Mouse (Mus musculus) midbrain, embryonic 15.5 days (tissue): ENCODE data around the gene Nxpe2. TPM values are rescaled to one million over a fixed set of nuclear protein-coding genes. Genes with fewer than 3 reads are reported as not detected.
"Not testable (repeated sequence)": the region's sequence is repeated elsewhere in the genome, so short reads cannot be mapped to it uniquely, and the experiment has no call there.

Source experiments
- ATAC-seq: fragments of 200-750 bp; cut with Nextera tagmentation; replicated peaks from 2 replicates; pipeline ENCODE4 v1.8.0; 2017; ENCODE audit warnings: moderate TSS enrichment
- H3K27ac ChIP-seq: fragments of 300-500 bp; sonication (generic); 2 replicates; pipeline ENCODE4 v1.5.1; 2015; ENCODE audit warnings: mild to moderate bottlenecking, inconsistent platforms
- H3K27me3 ChIP-seq: fragments of 300-500 bp; sonication (generic); replicated peaks from 2 replicates; pipeline ENCODE4 v1.6.1; 2015; ENCODE audit warnings: inconsistent platforms
- H3K36me3 ChIP-seq: fragments of 300-500 bp; sonication (generic); replicated peaks from 2 replicates; pipeline ENCODE4 v1.6.1; 2015; ENCODE audit warnings: inconsistent platforms
- H3K4me1 ChIP-seq: fragments of 300-500 bp; sonication (generic); 2 replicates; pipeline ENCODE4 v1.6.1; 2015; ENCODE audit warnings: inconsistent platforms
- H3K4me2 ChIP-seq: fragments of 300-500 bp; sonication (generic); 2 replicates; pipeline ENCODE4 v1.6.1; 2015; ENCODE audit warnings: inconsistent platforms, mild to moderate bottlenecking, moderate library complexity
- H3K4me3 ChIP-seq: fragments of 300-500 bp; sonication (generic); 2 replicates; pipeline ENCODE4 v1.5.1; 2015; ENCODE audit warnings: mild to moderate bottlenecking, inconsistent platforms
- H3K9ac ChIP-seq: fragments of 300-500 bp; sonication (generic); 2 replicates; pipeline ENCODE4 v1.6.1; 2015; ENCODE audit warnings: mild to moderate bottlenecking, inconsistent platforms
- H3K9me3 ChIP-seq: fragments of 300-500 bp; sonication (generic); 2 replicates; pipeline ENCODE4 v1.6.1; 2016; ENCODE audit warnings: inconsistent platforms
- WGBS: fragments of 180-500 bp; shearing (Covaris S2); methylation state at CpG from one replicate; pipeline ENCODE4 v1.1.7; 2015; ENCODE audit warnings: mixed read lengths; 5-methylcytosine and 5-hydroxymethylcytosine counted together
- polyA plus RNA-seq: library from polyadenylated mRNA; unstranded; fragments of >200 nt; fragmentation: Nextera tagmentation; extraction: Ambion mirVana; gene quantifications from 2 replicates; pipeline ENCODE4 v1.2.1, GENCODE M21; 2015

Nxpe2 gene
- polyA plus RNA-seq, 1 experiment from 2014 or later = 0.54 TPM

- H3K9me3 ChIP-seq = no peaks in the 10 kb centered on the region
- H3K36me3 ChIP-seq = no peaks in the 10 kb centered on the region
- no peak overlapping the region for H3K4me3 ChIP-seq
- H3K27me3 ChIP-seq = no peaks in the 10 kb centered on the region
- no peak overlapping the region for H3K27ac ChIP-seq
- no peaks in the 10 kb centered on the region for H3K4me1 ChIP-seq
- H3K9ac ChIP-seq = no peak overlapping the region
- ATAC-seq = no peak
- WGBS = 85% methylated on average over 9 of the region's 9 CpGs
- no peak overlapping the region for H3K4me2 ChIP-seq
Observed at GRCm38 (mm10) chr9:48345456-48345855, 7.8 kb downstream of the Nxpe2 start.

DNA sequence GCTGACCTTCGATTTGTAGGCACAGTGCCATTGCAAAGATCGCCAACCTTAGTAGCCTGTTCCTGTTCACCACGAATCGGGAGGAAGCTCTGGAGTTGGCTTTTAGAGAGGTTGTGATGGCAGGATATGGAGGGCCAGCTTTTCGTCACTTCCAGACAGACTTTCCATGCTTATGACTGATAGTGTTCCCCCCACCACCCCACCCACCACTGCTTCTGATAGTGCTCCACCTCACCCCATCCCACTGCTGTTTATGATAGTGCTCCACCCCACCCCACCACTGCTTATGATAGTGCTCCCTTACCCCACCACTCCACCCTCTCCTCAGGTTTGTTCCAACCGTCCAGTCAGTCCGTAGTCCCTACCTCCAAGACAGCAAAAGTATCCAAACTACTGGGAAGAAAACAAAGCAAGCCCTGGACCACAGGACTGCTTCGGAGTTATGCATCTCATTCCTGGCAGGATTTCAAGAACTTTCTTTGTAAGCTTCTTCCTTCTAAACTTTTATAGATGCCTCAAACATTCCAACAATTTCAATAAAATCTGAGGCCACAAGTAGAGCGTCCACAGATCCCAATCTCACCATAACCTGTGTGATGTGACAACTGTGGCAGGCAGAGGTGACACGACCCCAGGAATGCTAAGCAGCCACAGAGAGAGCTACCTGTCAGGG, 12.4 kb downstream of the Nxpe2 start:
- no peak overlapping the region for H3K9ac ChIP-seq
- ATAC-seq = no peak
- H3K27me3 ChIP-seq = no peaks in the 10 kb centered on the region
- no peak overlapping the region for H3K27ac ChIP-seq
- no peaks in the 10 kb centered on the region for H3K9me3 ChIP-seq
- WGBS = 89% methylated on average over 10 of the region's 10 CpGs
- H3K4me1 ChIP-seq = no peaks in the 10 kb centered on the region
- no peak overlapping the region for H3K4me3 ChIP-seq
- H3K4me2 ChIP-seq = no peak overlapping the region
- no peaks in the 10 kb centered on the region for H3K36me3 ChIP-seq

- Histone ChIP-seq H3K36me3 (no peaks in the 10 kb centered on the region), H3K27me3 (no peaks in the 10 kb centered on the region), H3K4me2 (no peak overlapping the region), H3K27ac (no peak overlapping the region), H3K9ac (no peak overlapping the region), H3K4me1 (no peaks in the 10 kb centered on the region), H3K9me3 (no peaks in the 10 kb centered on the region), H3K4me3 (no peak overlapping the region)
- ATAC-seq = no peak
- WGBS = 35% methylated on average over 5 of the region's 5 CpGs
Observed at GRCm38 (mm10) chr9:48339563-48339962, 13.7 kb downstream of the Nxpe2 start.

- ATAC-seq = no peak
- H3K27ac ChIP-seq = no peak overlapping the region
- no peaks in the 10 kb centered on the region for H3K36me3 ChIP-seq
- no peak overlapping the region for H3K9ac ChIP-seq
- H3K9me3 ChIP-seq = no peaks in the 10 kb centered on the region
- no peaks in the 10 kb centered on the region for H3K4me1 ChIP-seq
- no peak overlapping the region for H3K4me3 ChIP-seq
- H3K27me3 ChIP-seq = no peaks in the 10 kb centered on the region
- H3K4me2 ChIP-seq = no peak overlapping the region
- WGBS = 76% methylated on average over 4 of the region's 4 CpGs
Observed at GRCm38 (mm10) chr9:48338783-48339455, 14.3 kb downstream of the Nxpe2 start.

DNA sequence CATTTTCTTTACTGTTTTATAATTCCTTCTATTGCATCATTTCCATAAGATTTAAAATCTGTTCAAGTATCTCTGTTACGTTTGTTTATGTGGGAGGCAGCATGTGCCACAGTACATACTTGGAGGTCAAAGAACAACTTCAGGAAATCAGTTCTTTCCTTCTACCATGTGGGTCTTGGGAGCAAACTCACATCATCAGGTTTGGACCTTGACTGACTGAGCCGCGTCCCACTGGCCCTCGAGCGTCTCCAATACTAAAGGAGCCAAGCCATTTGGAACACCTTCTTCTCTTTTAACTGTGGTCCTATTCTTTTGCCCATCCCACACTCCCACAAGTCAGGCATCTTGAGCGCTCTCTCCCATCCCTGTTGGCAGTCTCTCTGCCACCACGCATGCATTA, 23.7 kb downstream of the Nxpe2 start:
- Histone ChIP-seq H3K36me3 (no peaks in the 10 kb centered on the region), H3K9ac (no peak overlapping the region), H3K27ac (no peak overlapping the region), H3K9me3 (no peaks in the 10 kb centered on the region), H3K4me1 (no peaks in the 10 kb centered on the region), H3K4me3 (no peak overlapping the region), H3K27me3 (no peaks in the 10 kb centered on the region), H3K4me2 (no peak overlapping the region)
- 88% methylated on average over 7 of the region's 7 CpGs for WGBS
- no peak for ATAC-seq

DNA sequence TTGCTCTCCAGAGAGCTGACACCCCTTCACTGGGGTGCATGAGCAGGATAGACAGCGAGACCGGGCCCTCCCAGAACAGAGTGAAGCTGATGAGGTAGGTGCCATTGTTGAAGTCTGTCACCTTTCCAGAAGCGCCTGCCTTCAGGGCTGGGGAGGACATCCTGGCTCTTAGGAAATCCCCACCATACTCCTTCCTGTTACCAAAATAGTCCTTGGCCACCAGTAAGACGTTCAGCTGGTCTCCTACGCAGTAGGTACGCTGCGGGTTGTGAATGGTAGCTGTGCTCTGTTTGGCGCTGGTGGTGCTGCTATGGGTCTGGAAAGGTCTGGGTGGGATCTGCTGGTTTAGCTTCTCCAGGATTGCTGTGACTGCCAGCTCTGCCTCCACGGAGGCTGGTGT, 26.9 kb downstream of the Nxpe2 start:
- no peaks in the 10 kb centered on the region for H3K36me3 ChIP-seq
- ATAC-seq = no peak
- no peak overlapping the region for H3K4me3 ChIP-seq
- WGBS = 94% methylated on average over 9 of the region's 9 CpGs
- no peaks in the 10 kb centered on the region for H3K4me1 ChIP-seq
- H3K27me3 ChIP-seq = no peaks in the 10 kb centered on the region
- H3K4me2 ChIP-seq = no peak overlapping the region
- no peak overlapping the region for H3K27ac ChIP-seq
- no peak overlapping the region for H3K9ac ChIP-seq
- no peaks in the 10 kb centered on the region for H3K9me3 ChIP-seq

DNA sequence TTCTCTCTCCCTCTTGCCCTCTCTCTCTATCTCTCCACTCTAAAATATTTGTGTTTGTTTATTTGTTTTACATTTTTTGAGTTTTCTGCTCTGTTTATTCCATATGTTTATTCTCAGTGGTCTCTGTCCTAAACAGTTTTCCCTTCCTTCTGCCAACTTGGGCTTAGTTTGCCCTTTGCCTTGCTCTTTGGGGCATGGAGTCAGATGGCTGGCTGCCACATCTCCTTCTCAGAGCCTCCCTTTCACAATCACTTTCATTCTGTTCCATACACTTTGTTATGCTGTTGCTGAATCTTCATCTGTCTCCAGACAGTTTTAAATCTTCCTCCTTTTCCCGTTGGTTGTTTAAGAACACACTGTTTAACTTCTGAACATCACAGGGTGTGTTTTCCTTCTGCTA, 37.4 kb downstream of the Nxpe2 start:
- ATAC-seq = no peak
- H3K4me2 ChIP-seq = no peak overlapping the region
- H3K9me3 ChIP-seq = no peaks in the 10 kb centered on the region
- no peak overlapping the region for H3K9ac ChIP-seq
- H3K4me3 ChIP-seq = no peak overlapping the region
- 92% methylated on average over 1 of the region's 1 CpGs for WGBS
- no peaks in the 10 kb centered on the region for H3K36me3 ChIP-seq
- no peak overlapping the region for H3K27ac ChIP-seq
- no peaks in the 10 kb centered on the region for H3K27me3 ChIP-seq
- H3K4me1 ChIP-seq = no peaks in the 10 kb centered on the region

- Histone ChIP-seq H3K4me1 (no peaks in the 10 kb centered on the region), H3K4me3 (0 out of 2 replicates have a peak overlapping the region, but pooled peaks have one; percentile 0), H3K9me3 (no peaks in the 10 kb centered on the region), H3K27me3 (no peaks in the 10 kb centered on the region), H3K4me2 (peak overlapping the region; percentile 1; the same call in 1 of the 2 replicates), H3K9ac (no peak overlapping the region), H3K36me3 (no peaks in the 10 kb centered on the region), H3K27ac (no peak overlapping the region)
- ATAC-seq = no peak
- WGBS = 5% methylated on average over 3 of the region's 3 CpGs
Observed at GRCm38 (mm10) chr9:48314194-48314593, 39.1 kb downstream of the Nxpe2 start.

- H3K4me1 ChIP-seq = no peaks in the 10 kb centered on the region
- H3K4me3 ChIP-seq = no peak overlapping the region
- no peaks in the 10 kb centered on the region for H3K36me3 ChIP-seq
- no peaks in the 10 kb centered on the region for H3K27me3 ChIP-seq
- WGBS = 86% methylated on average over 5 of the region's 5 CpGs
- H3K9ac ChIP-seq = no peak overlapping the region
- H3K9me3 ChIP-seq = no peaks in the 10 kb centered on the region
- ATAC-seq = no peak
- H3K27ac ChIP-seq = no peak overlapping the region
- H3K4me2 ChIP-seq = no peak overlapping the region
Observed at GRCm38 (mm10) chr9:48311241-48311640, 42.0 kb downstream of the Nxpe2 start.

DNA sequence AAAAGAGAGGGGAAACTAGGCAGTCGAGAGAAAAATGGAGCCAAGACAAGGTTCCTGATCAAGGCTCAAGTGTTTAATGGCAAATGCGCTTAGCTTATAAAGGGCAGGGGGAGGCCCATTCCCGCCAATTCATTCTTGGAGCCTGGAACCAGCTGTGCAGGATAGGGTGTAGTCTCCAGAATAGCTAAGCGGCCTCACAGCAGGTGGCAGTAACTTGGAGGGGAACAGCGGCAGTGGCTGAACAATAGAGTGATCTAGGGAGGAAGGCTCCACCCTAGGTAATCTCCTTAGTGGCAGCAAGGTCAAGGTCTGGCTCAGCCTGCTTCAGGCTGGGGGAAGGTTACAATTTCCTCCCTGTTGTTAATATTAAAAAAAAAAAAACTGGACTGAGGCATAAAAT, 49.7 kb downstream of the Nxpe2 start:
- WGBS = 14% methylated on average over 5 of the region's 5 CpGs
- not testable (repeated sequence) for H3K4me3 ChIP-seq, H3K36me3 ChIP-seq, H3K9me3 ChIP-seq, H3K9ac ChIP-seq, H3K27ac ChIP-seq, ATAC-seq, H3K4me1 ChIP-seq, H3K4me2 ChIP-seq, H3K27me3 ChIP-seq

DNA sequence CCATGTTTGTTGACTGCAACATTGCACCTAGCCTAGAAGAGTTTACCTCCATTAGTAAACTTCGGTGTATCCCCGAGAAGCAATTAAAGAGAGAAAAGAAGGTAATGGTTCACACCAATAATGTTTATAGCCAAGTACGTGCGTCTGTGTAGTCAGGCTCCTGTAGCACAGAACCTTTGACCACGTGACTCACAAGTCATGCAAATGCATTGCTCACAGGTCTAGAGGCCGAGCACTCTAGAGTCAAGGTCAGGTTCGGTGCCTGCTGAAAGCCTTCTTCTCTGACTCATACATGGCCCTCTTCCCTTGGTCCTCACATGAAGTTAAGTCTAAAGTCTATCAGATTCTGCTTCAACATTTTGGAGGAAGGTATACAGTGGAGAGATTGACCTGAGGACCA, 54.3 kb downstream of the Nxpe2 start:
- ATAC-seq = no peak
- Histone ChIP-seq H3K4me1 (no peaks in the 10 kb centered on the region), H3K27ac (no peak overlapping the region), H3K27me3 (no peaks in the 10 kb centered on the region), H3K9ac (no peak overlapping the region), H3K4me3 (no peak overlapping the region), H3K36me3 (no peaks in the 10 kb centered on the region), H3K9me3 (no peaks in the 10 kb centered on the region), H3K4me2 (no peak overlapping the region)
- 94% methylated on average over 7 of the region's 7 CpGs for WGBS

DNA sequence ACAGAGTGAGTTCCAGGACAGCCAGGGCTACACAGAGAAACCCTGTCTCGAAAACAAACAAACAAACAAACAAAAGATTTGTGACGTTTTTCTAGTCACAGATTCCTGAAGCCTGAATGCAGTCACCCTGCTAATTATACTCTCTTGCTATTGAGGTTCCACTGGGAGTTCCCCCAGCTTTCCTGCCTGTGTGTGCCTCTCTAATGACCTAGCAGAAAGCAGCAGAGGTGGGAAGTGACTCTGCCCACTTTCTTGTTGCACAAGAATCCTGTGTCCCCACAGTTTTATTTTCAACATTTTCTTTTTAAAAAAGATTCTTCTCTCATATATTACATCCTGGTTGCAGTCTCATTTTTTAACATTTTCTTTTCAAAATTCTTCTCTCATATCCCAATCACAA, 58.5 kb downstream of the Nxpe2 start:
- H3K9ac ChIP-seq = no peak overlapping the region
- H3K4me1 ChIP-seq = no peaks in the 10 kb centered on the region
- no peaks in the 10 kb centered on the region for H3K36me3 ChIP-seq
- WGBS = 72% methylated on average over 2 of the region's 2 CpGs
- no peaks in the 10 kb centered on the region for H3K27me3 ChIP-seq
- H3K4me2 ChIP-seq = no peak overlapping the region
- H3K27ac ChIP-seq = no peak overlapping the region
- H3K9me3 ChIP-seq = no peaks in the 10 kb centered on the region
- no peak for ATAC-seq
- no peak overlapping the region for H3K4me3 ChIP-seq

DNA sequence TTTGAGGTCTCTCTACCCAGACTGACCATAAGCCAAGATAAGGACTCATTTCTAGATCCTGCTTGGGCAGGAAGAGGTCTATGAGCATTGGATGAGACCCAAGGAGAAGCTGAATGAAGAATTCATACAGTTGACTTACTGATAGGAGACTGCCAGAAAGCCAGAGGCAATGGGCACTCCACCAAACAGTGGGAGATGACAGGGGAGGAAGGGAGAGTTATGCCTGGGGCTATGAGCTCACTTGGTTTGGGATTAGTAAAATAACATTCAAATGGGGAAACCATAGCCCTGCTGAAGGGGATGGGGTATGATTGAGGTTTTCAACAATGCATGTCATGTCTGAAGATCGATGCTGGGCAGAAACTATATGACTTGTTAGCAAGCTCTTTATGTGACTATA, 63.0 kb downstream of the Nxpe2 start:
- H3K4me3 ChIP-seq = no peak overlapping the region
- no peaks in the 10 kb centered on the region for H3K9me3 ChIP-seq
- no peaks in the 10 kb centered on the region for H3K4me1 ChIP-seq
- H3K27me3 ChIP-seq = no peaks in the 10 kb centered on the region
- WGBS = 98% methylated on average over 1 of the region's 1 CpGs
- H3K36me3 ChIP-seq = no peaks in the 10 kb centered on the region
- no peak overlapping the region for H3K4me2 ChIP-seq
- ATAC-seq = no peak
- H3K9ac ChIP-seq = no peak overlapping the region
- H3K27ac ChIP-seq = no peak overlapping the region
